Mouse (Mus musculus) ovary, adult 18-20 months (tissue): ENCODE data around the gene Pcx.

ENCODE experiments used
- DNase-seq: peaks from one replicate; pipeline ENCODE4 v3.0.0; 2022; ENCODE audit warnings: low spot score, mixed read lengths

Gene Pcx

DNA sequence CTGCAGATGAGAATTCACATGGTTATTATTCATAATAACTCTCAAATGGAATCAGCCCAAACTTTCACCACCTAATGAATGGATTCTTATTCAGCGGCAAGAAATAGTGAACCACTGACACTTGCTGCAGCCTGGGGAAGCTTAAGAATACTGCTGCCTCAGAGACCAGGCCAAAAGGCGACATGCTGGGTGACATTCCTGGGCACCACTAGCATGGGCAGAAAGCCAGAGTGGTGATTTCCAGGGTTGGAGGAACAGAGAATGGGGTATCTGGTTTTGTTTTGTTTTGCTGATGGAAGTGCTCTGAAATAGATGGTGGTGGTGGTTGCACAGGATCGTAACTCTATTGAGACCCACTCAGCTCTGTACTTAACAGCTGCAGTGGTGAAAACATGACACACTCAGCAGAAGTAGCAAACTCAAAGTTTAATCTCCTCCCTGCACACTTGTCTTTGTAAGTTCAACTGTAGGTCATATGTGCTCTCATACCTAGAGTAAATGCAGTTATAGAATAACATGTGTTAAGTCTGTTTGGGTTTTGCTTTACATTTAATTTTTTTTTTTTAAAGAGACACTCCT is 38.1 kb downstream of the Pcx start:
- DNase-seq = no peak

- DNase-seq = no peak
Observed at GRCm38 (mm10) chr19:4554248-4554647, 44.0 kb downstream of the Pcx start.

DNA sequence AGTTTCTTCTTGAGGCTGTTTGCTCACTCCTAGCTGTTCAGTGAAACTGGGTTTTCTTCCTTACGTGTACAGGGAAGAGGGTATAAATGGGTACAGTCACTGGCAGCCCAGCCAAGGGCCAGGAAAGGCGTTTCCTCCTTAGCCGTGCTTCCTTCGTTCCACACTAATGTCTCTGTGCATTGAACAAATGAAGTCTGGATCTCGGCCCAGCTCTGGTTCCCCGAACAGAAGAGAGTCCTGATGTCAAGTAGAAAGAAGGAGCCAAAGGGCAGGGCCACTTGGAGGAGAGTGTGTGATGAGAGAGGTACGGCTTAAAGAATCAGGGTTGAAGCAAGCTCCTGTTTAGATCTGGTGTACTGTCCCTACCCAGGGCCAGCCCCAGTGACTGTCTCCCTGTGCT is 44.8 kb downstream of the Pcx start:
- DNase-seq = no peak

DNA sequence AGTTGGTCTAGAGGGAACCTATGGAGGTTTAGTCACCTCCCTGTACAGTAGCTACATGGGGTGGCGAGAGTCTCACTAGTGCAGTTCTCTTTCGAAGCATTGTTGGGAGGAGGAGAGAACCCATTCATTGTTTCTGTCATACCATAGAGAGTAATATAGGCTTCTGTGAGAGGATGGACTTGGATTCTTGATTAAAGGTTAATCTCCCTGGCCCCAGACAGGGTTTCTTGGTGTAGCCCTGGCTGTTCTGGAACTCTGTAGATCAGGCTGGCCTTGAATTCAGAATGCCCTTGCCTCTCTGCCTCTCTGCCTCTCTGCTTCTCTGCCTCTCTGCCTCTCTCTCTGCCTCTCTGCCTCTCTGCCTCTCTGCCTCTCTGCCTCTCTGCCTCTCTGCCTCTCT is 46.5 kb downstream of the Pcx start:
- DNase-seq = no peak

DNA sequence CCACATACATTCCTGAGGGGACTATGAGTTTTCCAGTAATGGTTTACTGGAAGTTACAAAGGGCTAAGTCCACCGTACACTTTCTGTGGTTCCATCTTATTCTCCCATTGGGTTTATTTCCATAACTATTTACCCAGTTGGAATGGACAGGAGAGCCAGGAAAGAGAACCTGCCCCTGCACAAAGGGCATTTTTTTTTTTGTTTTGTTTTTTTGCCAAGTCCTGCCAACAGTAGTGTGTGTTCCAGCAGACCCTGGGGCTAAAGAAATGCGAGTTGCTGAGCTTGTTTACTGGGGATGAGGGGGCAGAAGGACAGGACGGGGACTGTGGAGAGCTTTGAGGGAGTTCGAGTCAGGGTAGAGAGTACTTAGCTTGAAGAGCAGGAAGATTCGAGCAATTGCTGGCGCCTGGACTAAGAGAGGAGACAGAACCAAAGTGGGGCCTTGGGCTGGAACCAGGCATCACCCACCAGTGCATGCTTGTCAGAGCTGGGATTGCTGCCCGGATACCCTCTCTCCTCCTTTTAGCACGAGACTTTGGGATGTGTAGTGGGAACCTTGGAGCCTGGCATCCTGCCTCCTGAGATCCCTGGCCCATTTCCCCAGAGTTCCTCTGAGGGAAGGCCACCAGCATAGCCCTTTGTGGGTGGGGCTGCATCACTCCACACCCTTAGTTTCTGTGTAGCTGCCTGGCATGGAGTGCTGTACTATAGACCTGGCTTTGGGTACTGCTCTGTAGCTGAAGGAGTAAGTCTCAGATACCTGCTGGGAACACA is 47.7 kb downstream of the Pcx start:
- no peak for DNase-seq

DNA sequence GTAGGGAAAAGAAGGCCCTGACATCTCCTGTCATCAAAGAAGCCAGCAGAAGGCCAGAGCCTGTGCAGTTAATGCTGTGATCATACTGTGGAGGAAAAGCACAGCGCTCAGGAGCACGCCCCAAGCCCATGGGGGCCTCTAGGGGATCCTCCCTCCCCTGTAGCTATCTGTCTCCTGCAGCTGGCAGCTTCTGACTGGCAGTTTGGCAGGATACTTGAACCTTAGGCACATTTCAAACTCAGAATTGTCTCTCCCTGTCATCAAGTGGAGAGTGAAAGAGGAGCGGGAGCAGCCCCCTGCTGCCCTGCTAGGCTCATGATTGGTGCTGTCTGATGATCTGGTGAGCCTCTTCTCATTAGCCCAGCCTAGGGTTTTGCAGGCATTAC is 48.3 kb downstream of the Pcx start:
- no peak for DNase-seq

- DNase-seq = no peak
Observed at GRCm38 (mm10) chr19:4559011-4559410, 48.7 kb downstream of the Pcx start.

DNA sequence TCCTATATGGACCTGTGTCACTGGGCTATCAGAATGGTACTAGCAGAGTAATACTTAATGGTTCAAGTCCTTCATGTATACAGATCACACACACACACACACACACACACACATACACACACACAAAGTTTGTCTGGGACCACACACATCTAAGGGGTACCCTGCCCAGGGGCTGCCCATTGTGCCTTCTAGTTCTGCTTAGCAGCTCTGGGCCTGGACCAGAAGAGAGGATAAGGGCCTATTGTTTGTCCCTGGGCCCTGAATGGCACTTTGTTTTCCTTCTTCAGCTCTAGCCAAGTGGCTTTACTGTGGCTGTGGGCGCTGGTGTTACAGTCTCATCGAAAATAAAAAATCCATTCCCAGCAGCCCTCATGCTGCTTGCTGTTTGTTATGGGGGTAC is 49.3 kb downstream of the Pcx start:
- no peak for DNase-seq

DNA sequence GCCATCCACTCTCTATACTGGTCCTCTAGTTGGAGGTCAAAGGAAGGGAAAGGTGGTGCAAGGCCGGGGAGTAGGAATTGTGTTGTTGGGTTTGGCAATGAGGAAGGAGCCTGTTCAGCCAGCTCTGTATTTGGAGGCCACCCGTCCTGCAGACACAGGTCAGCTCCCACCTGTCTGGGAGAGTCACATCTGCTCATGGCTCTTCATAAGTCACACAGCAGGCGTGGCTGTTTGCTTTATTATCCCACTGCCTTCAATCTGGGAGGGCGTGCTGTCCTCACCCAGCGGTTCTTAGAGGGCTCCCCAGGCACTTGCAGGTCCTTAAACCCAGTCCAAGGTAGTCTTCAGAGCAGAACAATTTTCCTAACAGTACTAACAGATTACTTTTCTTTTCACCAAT is 49.9 kb downstream of the Pcx start:
- DNase-seq = no peak

DNA sequence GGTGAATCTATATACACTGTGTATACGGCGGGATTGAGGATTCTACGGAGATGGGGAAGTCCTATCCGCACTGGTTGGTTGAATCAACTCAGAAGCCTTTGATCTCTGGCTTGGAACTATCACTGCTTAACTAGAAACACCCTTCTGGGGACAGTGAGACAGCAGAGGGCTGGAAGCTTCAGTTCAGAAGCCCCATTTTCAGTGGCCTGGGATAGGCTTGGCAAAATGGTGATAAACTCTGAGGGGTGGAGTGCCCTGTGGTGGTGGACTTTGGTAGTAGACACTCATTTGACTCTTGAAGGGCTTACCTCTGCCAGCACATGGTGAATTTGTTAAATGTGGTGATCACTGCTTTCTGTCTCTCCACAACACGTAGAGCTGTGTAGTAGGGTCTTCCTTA is 55.4 kb downstream of the Pcx start:
- DNase-seq = no peak

GRCm38 (mm10) chr19:4566880-4567279 is 56.6 kb downstream of the Pcx start:
- no peak for DNase-seq

- DNase-seq = no peak
Observed at GRCm38 (mm10) chr19:4567665-4568064, 57.4 kb downstream of the Pcx start.

- peak; percentile 60 for DNase-seq
Observed at GRCm38 (mm10) chr19:4568832-4569231, 58.6 kb downstream of the Pcx start.

- no peak for DNase-seq
Observed at GRCm38 (mm10) chr19:4569356-4570236, 59.3 kb downstream of the Pcx start.

- DNase-seq = no peak
Observed at GRCm38 (mm10) chr19:4570237-4570613, 60.0 kb downstream of the Pcx start.

DNA sequence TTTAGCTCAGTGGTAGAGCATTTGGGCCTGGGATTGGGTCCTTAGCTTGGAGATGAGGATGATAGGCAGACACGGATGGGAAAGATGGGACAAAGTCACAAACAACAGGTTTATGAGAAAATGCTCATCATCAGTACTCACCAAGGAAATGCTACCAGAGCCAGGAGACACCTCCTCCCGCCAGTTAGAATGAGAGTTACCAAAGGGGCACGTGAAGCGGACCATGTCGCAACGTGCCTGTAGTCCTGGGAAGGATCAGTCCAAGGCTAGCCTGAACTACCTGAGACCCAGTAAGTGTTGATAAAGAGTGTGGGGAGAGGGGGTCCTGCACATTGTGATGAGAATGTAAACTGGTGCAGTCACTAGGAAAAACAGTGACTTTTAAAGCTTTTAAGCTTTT is 60.5 kb downstream of the Pcx start:
- no peak for DNase-seq

- DNase-seq = no peak
Observed at GRCm38 (mm10) chr19:4571658-4572057, 61.4 kb downstream of the Pcx start.

DNA sequence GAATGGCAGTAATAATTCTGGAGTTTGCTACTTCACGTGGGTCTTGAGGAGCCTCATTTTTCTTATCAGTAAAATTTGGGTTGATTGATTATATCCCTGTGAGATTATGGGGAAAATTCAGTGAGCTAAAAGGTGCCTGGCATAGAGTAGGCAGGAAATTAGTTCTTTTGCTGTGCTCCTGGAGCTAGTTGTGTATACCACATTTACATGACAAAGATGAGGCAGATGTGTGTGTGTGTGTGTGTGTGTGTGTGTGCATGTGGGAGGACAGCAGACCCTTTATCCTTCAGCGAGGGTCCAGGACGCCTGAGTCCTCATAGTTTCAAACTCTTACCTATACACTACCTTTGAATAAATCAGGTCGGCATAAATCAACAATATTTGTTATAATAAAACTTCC is 61.8 kb downstream of the Pcx start:
- no peak for DNase-seq

DNA sequence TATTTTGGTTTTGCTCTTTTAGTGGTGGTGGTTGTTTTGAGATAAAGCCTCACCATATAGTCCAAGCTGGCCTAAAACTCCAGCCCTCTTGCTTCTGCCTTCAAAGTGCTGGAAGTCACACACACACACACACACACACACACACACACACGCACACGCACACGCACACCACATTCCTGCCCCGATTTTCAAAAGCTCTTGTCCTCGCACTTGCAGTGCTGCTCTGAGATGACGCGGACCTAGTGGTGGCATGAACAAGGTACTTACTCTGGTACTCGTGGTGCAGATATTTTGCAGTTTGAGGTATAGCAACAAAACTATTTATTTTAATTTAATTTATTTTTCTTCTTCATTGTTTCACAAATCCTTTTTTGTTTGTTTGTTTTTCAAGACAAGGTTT is 62.2 kb downstream of the Pcx start:
- DNase-seq = no peak

DNA sequence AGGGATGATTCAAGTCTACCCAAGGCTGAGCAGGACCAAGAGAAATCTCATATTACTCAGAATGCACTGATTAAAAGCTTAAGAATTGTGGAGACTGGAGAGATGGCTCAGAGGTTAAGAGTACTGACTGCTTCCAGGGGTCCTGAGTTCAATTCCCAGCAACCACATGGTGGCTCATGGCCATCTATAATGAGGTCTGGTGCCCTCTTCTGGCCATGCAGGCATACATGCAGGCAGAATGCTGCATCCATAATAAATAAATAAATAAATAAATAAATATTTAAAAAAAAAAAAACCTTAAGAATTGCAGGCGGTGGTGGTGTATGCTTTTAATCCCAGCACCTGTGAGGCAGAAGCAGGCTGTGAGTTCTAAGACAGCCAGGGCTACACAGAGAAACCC is 63.0 kb downstream of the Pcx start:
- no peak for DNase-seq

- no peak for DNase-seq
Observed at GRCm38 (mm10) chr19:4578799-4579198, 68.5 kb downstream of the Pcx start.

DNA sequence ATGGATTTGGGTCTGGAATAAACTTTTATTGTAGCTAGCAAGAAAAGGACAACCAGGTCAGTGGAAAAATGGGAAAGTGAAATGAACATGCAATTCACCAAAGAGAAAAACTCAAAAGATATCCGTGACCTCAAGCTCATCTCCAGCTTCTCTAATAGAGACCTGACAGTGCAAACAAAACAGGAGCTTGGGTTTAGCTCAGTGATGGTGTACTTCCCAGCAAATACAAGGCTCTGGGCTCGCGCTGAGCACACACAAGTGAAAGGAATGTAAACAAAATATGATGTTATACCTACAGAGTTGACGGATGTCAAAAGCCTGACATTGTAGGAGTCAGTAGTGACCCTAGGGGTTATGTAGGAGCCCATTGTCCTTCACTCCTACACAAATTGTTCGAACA is 69.0 kb downstream of the Pcx start:
- no peak for DNase-seq

- DNase-seq = no peak
Observed at GRCm38 (mm10) chr19:4583856-4584255, 73.6 kb downstream of the Pcx start.
